In genomic region chr6:71804061-71804829, GRCm38 (mm10) we compare ENCODE assay signal across 8 mouse cellular contexts. TPM values are rescaled to one million over a fixed set of nuclear protein-coding genes. Genes with fewer than 3 reads are reported as not detected.
A peak's percentile ranks its signal among the peaks of the same experiment; 100 is the strongest.
DNase-seq lines count a peak whose midpoint lies in the region; ATAC-seq and TF ChIP-seq lines count a peak whose summit lies in the region.

No protein-coding gene starts in this region.

- TF ChIP-seq CTCF in testis, adult 2 months (IDR thresholded peaks at IDR 0.05; ENCODE audit: control insufficient read depth, insufficient read depth, insufficient replicate concordance, low read depth, low read length): peak; percentile 73; the same call in 1 of the 2 replicates
- TF ChIP-seq CTCF in gastrocnemius, adult 2 months (IDR thresholded peaks at IDR 0.05): peak; percentile 98

- DNase-seq in testis, postnatal 14 days (ENCODE audit: low spot score): no peak
- peak; percentile 76 for DNase-seq in gastrocnemius, adult 2 months
- DNase-seq in induced T-regulatory cell, adult 2 months (ENCODE audit: low read depth): peak; percentile 78
- DNase-seq in left cerebral cortex, adult 9 months (ENCODE audit: low spot score in 2 of 2): peak; percentile 40 to 72
- DNase-seq in right cerebral cortex, postnatal 14 days: peak; percentile 78

- no peaks in the 10 kb centered on the region; the same call in 1 of the 2 replicates for H3K9me3 ChIP-seq in megakaryocyte, embryonic 14.5 days

- no peak for TF ChIP-seq POLR2A in testis, adult 2 months (IDR thresholded peaks at IDR 0.05; ENCODE audit: control insufficient read depth, low read depth, low read length)

- H3K4me3 ChIP-seq in testis, adult 2 months (ENCODE audit: control insufficient read depth, low read depth, low read length): no peak overlapping the region
- no peak overlapping the region for H3K4me3 ChIP-seq in gastrocnemius, adult 2 months
- H3K4me3 ChIP-seq in megakaryocyte, embryonic 14.5 days (replicated peaks): peak overlapping the region; percentile 43

- intact Hi-C loops in gastrocnemius, adult 2 months (cut with DNase I): loop anchor here (5.0 to 10.0 kb wide), 4 partner anchors 172 to 369 kb away; partner anchors contain the start of genes Kdm3a and Rnf103

- no peaks in the 10 kb centered on the region for H3K27me3 ChIP-seq in testis, adult 2 months (ENCODE audit: control insufficient read depth, insufficient read depth, low read length)
- peaks cover 20% of the 10 kb centered on the region for H3K27me3 ChIP-seq in megakaryocyte, embryonic 14.5 days (replicated peaks)

- peak; percentile 92 for ATAC-seq in common myeloid progenitor, adult 5-6 weeks (replicated peaks; ENCODE audit: low read depth, poor library complexity, severe bottlenecking)

- H3K4me1 ChIP-seq in testis, adult 2 months (ENCODE audit: control insufficient read depth, insufficient read depth, low read length): peaks cover 5% of the 10 kb centered on the region
- H3K4me1 ChIP-seq in megakaryocyte, embryonic 14.5 days: peaks cover 83% of the 10 kb centered on the region

- H3K36me3 ChIP-seq in testis, adult 2 months (ENCODE audit: control insufficient read depth, insufficient read depth, low read length): no peaks in the 10 kb centered on the region
- H3K36me3 ChIP-seq in megakaryocyte, embryonic 14.5 days (replicated peaks; ENCODE audit: low read length): no peaks in the 10 kb centered on the region

- no peak overlapping the region for H3K27ac ChIP-seq in testis, adult 2 months (ENCODE audit: control insufficient read depth, insufficient read depth, low read depth, low read length)
- no peak overlapping the region for H3K27ac ChIP-seq in gastrocnemius, adult 2 months

RNA-seq across cellular contexts. Expression of gene Mrpl35, which starts 22.5 kb away (rescaled TPM):
- 20.0 and 26.4 TPM in 2 replicates for polyA plus RNA-seq in testis, adult 2 months (2012; rRNA removed)
- 41.8 and 42.1 TPM in 2 replicates for total RNA-seq in common myeloid progenitor, adult 5-6 weeks (2017)
- total RNA-seq in gastrocnemius, adult 2 months (2021): 10 to 100 TPM; 41.0 to 43.0 TPM
- 1.00 TPM in 1 of 2 replicates, not detected in the other for polyA plus RNA-seq in megakaryocyte, embryonic 14.5 days (2012; ENCODE audit: insufficient read depth, low replicate concordance)

RNA-seq across cellular contexts. Expression of gene Immt, which starts 26.9 kb away (rescaled TPM):
- polyA plus RNA-seq in testis, adult 2 months (2012; rRNA removed): 65.3 and 71.3 TPM in 2 replicates
- 127 and 157 TPM in 2 replicates for total RNA-seq in common myeloid progenitor, adult 5-6 weeks (2017)
- 100 to 1,000 TPM; 253 to 335 TPM for total RNA-seq in gastrocnemius, adult 2 months (2021)
- 14.5 and 15.8 TPM in 2 replicates for polyA plus RNA-seq in megakaryocyte, embryonic 14.5 days (2012; ENCODE audit: insufficient read depth, low replicate concordance)
